Mouse (Mus musculus): ENCODE data around the gene Pip5kl1.

- TF ChIP-seq CTCF (IDR thresholded peaks at IDR 0.05; ENCODE audit: low read depth, low read length) (peak; percentile 65), GATA1 (IDR thresholded peaks at IDR 0.05; ENCODE audit: borderline replicate concordance, low read length) (no peak), TAL1 (conservative IDR thresholded peaks at IDR 0.05; ENCODE audit: low read depth, low read length) (no peak), GATA2 (IDR thresholded peaks at IDR 0.05; ENCODE audit: borderline replicate concordance, low read depth, low read length) (no peak), POLR2AphosphoS5 (IDR thresholded peaks at IDR 0.05; ENCODE audit: insufficient replicate concordance, low read depth, low read length) (no peak)
Measured at GRCm38 (mm10) chr2:32606161-32607142, 31.9 kb downstream of the Pip5kl1 start.
